Mouse (Mus musculus): Measurements from ENCODE around the gene Ghr. TPM values are rescaled to one million over a fixed set of nuclear protein-coding genes. Genes with fewer than 3 reads are reported as not detected.

The Ghr gene
- polyA plus RNA-seq, 1 experiment: 1.6 TPM

DNA sequence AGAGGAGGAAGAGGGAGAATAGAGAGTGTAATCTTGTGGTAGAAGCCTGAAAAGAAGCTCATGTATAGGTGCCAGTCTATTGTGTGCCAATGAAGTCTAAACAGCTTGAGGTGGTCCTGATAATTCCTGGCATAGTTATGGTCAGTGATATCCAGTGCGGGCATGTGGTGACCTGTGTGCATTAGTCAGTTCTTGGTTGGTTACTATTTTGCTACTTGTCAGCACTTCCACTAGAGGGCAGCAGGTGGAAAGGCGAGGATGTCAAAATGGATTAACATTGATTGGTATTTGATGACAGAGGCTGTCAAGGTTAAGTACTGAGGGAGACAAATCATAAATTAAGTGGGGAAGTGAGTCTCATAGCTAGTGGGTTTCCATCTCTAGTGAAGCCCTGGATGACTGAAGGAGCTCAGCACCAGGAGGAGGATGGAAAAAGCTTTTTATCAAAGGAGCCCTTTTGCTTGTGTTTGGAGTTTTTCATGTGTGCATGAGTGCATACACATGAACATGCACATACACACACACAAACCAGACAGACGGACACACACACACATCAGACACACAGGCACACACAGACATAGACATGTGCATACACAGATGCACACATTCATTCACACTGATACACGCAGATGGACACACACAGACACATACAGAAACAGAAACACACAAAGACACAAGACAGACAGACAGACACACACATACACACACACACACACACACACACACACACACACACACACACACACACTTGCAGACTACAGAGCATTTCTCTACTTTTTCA, 141.6 kb downstream of the Ghr start:
- no peak for TF ChIP-seq POLR2A (IDR thresholded peaks at IDR 0.05; ENCODE audit: low read depth, low read length)
- TF ChIP-seq CTCF (IDR thresholded peaks at IDR 0.05; ENCODE audit: extremely low read depth, insufficient read depth, insufficient read length, insufficient replicate concordance): no peak
- Histone ChIP-seq H3K27me3 (ENCODE audit: control insufficient read depth, insufficient read depth, low read length) (no peaks in the 10 kb centered on the region), H3K4me3 (ENCODE audit: extremely low read depth, insufficient read depth, insufficient read length) (no peak overlapping the region), H3K36me3 (ENCODE audit: control insufficient read depth, insufficient read depth, low read length) (no peaks in the 10 kb centered on the region), H3K27ac (ENCODE audit: insufficient read depth, low read length) (no peak overlapping the region), H3K4me1 (ENCODE audit: control insufficient read depth, insufficient read depth, insufficient read length) (no peaks in the 10 kb centered on the region)
- 59% methylated on average over 4 of the region's 4 CpGs for WGBS
- DNase-seq (ENCODE audit: low read depth in 1 of 2, low spot score in 2 of 2): no peak

DNA sequence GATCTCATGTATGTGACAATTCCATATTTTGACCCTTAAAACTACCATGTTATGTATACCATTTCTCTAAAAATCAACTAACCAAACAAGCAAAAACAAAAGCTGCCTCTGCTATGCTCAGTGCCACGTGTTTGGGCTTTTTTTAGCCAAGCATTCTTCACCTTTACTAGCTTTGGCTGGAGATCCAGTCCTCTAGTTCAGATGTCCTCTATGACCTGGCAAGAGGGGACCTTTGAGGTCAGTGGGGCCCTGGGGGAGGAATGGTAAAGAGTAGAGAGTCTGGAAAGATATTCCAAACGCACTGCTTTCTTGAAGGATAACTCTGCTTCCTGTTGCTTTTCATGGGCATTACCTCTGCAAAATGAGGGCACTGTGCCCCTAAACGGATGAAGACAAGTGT, 145.9 kb downstream of the Ghr start:
- no peak overlapping the region for H3K4me3 ChIP-seq (ENCODE audit: extremely low read depth, insufficient read depth, insufficient read length)
- 82% methylated on average over 3 of the region's 3 CpGs for WGBS
- no peaks in the 10 kb centered on the region for H3K27me3 ChIP-seq (ENCODE audit: control insufficient read depth, insufficient read depth, low read length)
- TF ChIP-seq POLR2A (IDR thresholded peaks at IDR 0.05; ENCODE audit: low read depth, low read length) (no peak), CTCF (IDR thresholded peaks at IDR 0.05; ENCODE audit: extremely low read depth, insufficient read depth, insufficient read length, insufficient replicate concordance) (no peak)
- H3K4me1 ChIP-seq (ENCODE audit: control insufficient read depth, insufficient read depth, insufficient read length): no peaks in the 10 kb centered on the region
- no peak overlapping the region for H3K27ac ChIP-seq (ENCODE audit: insufficient read depth, low read length)
- no peaks in the 10 kb centered on the region for H3K36me3 ChIP-seq (ENCODE audit: control insufficient read depth, insufficient read depth, low read length)
- no peak for DNase-seq (ENCODE audit: low read depth in 1 of 2, low spot score in 2 of 2)

DNA sequence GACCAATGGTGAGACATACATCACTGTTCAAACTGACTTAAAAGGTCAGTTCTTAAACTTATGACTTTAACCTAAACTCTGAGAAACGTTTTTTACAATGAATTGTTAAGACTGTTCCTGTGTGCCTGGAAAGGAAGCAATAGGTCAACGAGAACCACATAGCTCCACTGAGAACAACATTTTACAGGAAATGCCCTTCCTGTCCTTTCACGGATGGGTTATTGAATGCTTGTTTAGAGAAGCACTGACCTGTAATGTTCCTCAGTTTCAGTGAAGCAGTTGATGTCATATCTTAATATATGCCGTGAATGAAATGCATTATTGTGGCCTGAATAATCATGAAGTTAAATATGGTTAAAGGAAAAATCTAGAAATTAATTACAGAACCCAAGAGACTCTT, 147.7 kb downstream of the Ghr start:
- WGBS: 4% methylated on average over 4 of the region's 4 CpGs
- DNase-seq (ENCODE audit: low read depth in 1 of 2, low spot score in 2 of 2): no peak
- TF ChIP-seq CTCF (IDR thresholded peaks at IDR 0.05; ENCODE audit: extremely low read depth, insufficient read depth, insufficient read length, insufficient replicate concordance): no peak
- no peak for TF ChIP-seq POLR2A (IDR thresholded peaks at IDR 0.05; ENCODE audit: low read depth, low read length)
- H3K36me3 ChIP-seq (ENCODE audit: control insufficient read depth, insufficient read depth, low read length): no peaks in the 10 kb centered on the region
- H3K27me3 ChIP-seq (ENCODE audit: control insufficient read depth, insufficient read depth, low read length): no peaks in the 10 kb centered on the region
- H3K4me3 ChIP-seq (ENCODE audit: extremely low read depth, insufficient read depth, insufficient read length): no peak overlapping the region
- no peaks in the 10 kb centered on the region for H3K4me1 ChIP-seq (ENCODE audit: control insufficient read depth, insufficient read depth, insufficient read length)
- no peak overlapping the region for H3K27ac ChIP-seq (ENCODE audit: insufficient read depth, low read length)

DNA sequence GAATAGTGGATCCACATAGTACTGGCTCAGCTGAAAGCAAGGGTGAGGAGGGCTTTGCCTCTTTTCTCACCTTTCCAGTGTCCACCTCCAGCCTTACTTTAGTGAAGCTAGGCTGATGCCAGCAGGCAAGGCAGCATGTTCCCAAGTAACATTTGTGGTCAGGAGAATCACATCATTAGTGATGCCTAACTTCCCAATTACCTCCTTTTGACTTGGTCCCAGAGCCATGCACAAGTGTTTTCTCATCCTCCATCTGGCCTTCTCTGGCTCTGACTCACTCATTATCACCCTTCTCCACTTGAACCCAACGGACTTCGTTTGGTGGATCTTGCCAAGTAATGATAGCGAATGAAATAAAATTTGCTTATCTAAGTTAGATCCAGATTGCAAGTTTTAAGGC, 148.8 kb downstream of the Ghr start:
- Histone ChIP-seq H3K4me3 (ENCODE audit: extremely low read depth, insufficient read depth, insufficient read length) (no peak overlapping the region), H3K27ac (ENCODE audit: insufficient read depth, low read length) (no peak overlapping the region), H3K27me3 (ENCODE audit: control insufficient read depth, insufficient read depth, low read length) (no peaks in the 10 kb centered on the region), H3K4me1 (ENCODE audit: control insufficient read depth, insufficient read depth, insufficient read length) (no peaks in the 10 kb centered on the region), H3K36me3 (ENCODE audit: control insufficient read depth, insufficient read depth, low read length) (no peaks in the 10 kb centered on the region)
- TF ChIP-seq CTCF (IDR thresholded peaks at IDR 0.05; ENCODE audit: extremely low read depth, insufficient read depth, insufficient read length, insufficient replicate concordance) (no peak), POLR2A (IDR thresholded peaks at IDR 0.05; ENCODE audit: low read depth, low read length) (no peak)
- DNase-seq (ENCODE audit: low read depth in 1 of 2, low spot score in 2 of 2): no peak
- WGBS: 79% methylated on average over 3 of the region's 3 CpGs

DNA sequence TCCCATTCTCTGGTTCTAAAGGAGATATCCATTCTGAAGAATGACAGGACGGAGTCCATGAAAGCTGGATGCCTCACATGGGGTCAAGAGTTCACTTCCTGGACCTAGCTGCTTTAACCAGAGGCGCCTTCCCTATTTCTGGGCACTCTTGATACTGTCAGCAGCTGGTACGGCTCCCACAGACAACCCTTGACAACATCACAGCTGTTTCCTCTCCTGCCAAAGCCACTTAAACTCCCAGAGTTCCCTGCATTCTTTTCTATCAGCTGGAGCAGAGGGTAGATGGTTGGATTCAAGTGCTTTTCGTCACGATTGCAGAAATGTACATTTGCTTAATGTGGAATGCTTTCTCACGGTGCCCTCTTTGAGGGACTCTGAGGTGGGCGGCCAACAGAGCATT, 150.0 kb downstream of the Ghr start:
- TF ChIP-seq CTCF (IDR thresholded peaks at IDR 0.05; ENCODE audit: extremely low read depth, insufficient read depth, insufficient read length, insufficient replicate concordance) (no peak), POLR2A (IDR thresholded peaks at IDR 0.05; ENCODE audit: low read depth, low read length) (no peak)
- Histone ChIP-seq H3K27me3 (ENCODE audit: control insufficient read depth, insufficient read depth, low read length) (no peaks in the 10 kb centered on the region), H3K36me3 (ENCODE audit: control insufficient read depth, insufficient read depth, low read length) (no peaks in the 10 kb centered on the region), H3K27ac (ENCODE audit: insufficient read depth, low read length) (no peak overlapping the region), H3K4me3 (ENCODE audit: extremely low read depth, insufficient read depth, insufficient read length) (no peak overlapping the region), H3K4me1 (ENCODE audit: control insufficient read depth, insufficient read depth, insufficient read length) (no peaks in the 10 kb centered on the region)
- DNase-seq (ENCODE audit: low read depth in 1 of 2, low spot score in 2 of 2): no peak
- 28% methylated on average over 7 of the region's 7 CpGs for WGBS

DNA sequence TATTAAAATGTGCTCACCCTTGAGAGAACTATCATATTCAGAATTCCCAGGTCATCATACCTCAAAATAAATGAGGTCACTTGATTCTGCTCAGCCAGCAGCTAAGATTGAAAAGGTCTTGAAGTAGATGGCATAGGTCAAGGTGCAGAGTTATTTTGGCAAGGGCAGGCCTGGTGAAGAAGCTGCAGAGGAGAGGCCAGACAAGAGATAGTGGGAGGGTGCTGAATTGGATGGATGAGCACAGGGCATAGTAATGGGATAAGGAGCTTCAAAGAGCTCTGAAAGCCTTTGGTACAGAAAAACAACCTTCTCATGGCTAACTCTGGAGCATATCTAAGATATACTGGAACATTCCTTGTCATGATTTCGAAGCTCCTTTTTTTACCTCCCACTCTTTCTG, 150.5 kb downstream of the Ghr start:
- no peak overlapping the region for H3K27ac ChIP-seq (ENCODE audit: insufficient read depth, low read length)
- TF ChIP-seq CTCF (IDR thresholded peaks at IDR 0.05; ENCODE audit: extremely low read depth, insufficient read depth, insufficient read length, insufficient replicate concordance) (no peak), POLR2A (IDR thresholded peaks at IDR 0.05; ENCODE audit: low read depth, low read length) (no peak)
- H3K27me3 ChIP-seq (ENCODE audit: control insufficient read depth, insufficient read depth, low read length): no peaks in the 10 kb centered on the region
- H3K4me3 ChIP-seq (ENCODE audit: extremely low read depth, insufficient read depth, insufficient read length): no peak overlapping the region
- no peaks in the 10 kb centered on the region for H3K4me1 ChIP-seq (ENCODE audit: control insufficient read depth, insufficient read depth, insufficient read length)
- 81% methylated on average over 1 of the region's 1 CpGs for WGBS
- H3K36me3 ChIP-seq (ENCODE audit: control insufficient read depth, insufficient read depth, low read length): no peaks in the 10 kb centered on the region
- no peak for DNase-seq (ENCODE audit: low read depth in 1 of 2, low spot score in 2 of 2)

DNA sequence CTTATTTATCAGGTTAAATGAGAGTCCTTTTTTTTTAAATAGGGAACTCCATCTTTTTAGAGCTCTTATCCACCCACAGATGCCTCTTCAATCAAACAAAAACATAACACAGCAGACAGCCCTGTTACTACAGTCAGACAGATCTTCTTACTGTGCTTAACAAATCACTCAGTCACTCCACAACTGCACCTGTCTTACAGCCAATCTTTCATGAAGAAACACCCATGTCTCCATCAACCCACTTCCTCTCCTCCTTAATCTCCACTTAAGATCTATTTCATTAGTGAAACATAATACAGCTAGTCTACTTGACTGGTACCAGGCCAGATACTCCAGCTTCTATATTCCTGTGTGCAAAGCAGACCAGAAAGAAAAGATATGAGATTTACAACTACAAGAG, 153.9 kb downstream of the Ghr start:
- Histone ChIP-seq H3K36me3 (ENCODE audit: control insufficient read depth, insufficient read depth, low read length) (no peaks in the 10 kb centered on the region), H3K27ac (ENCODE audit: insufficient read depth, low read length) (no peak overlapping the region), H3K4me3 (ENCODE audit: extremely low read depth, insufficient read depth, insufficient read length) (no peak overlapping the region), H3K27me3 (ENCODE audit: control insufficient read depth, insufficient read depth, low read length) (no peaks in the 10 kb centered on the region), H3K4me1 (ENCODE audit: control insufficient read depth, insufficient read depth, insufficient read length) (no peaks in the 10 kb centered on the region)
- no peak for DNase-seq (ENCODE audit: low read depth in 1 of 2, low spot score in 2 of 2)
- TF ChIP-seq POLR2A (IDR thresholded peaks at IDR 0.05; ENCODE audit: low read depth, low read length): no peak
- TF ChIP-seq CTCF (IDR thresholded peaks at IDR 0.05; ENCODE audit: extremely low read depth, insufficient read depth, insufficient read length, insufficient replicate concordance): no peak
